ENCODE assay signal across 1 mouse cellular context in genomic region chr19:44067323-44068049, GRCm38 (mm10).
TF ChIP-seq lines count a peak whose summit lies in the region.

No protein-coding gene starts in this region.

TF ChIP-seq in CH12.LX, 34 proteins besides CTCF, POLR2A, EP300 and RAD21 (continued from another document):
- TF ChIP-seq POLR2AphosphoS2 (IDR thresholded peaks at IDR 0.05; ENCODE audit: low read depth, low read length) (no peak), USF1 (IDR thresholded peaks at IDR 0.05; ENCODE audit: low read depth, low read length) (no peak), JUN (IDR thresholded peaks at IDR 0.05; ENCODE audit: insufficient read depth, low read depth, low read length) (no peak; the same call in 1 of the 2 replicates), E2F4 (IDR thresholded peaks at IDR 0.05; ENCODE audit: insufficient replicate concordance, low read depth, low read length) (no peak), SMC3 (IDR thresholded peaks at IDR 0.05; ENCODE audit: low read depth, low read length) (no peak), MAZ (IDR thresholded peaks at IDR 0.05; ENCODE audit: low read depth, low read length) (no peak), ETS1 (conservative IDR thresholded peaks at IDR 0.05; ENCODE audit: low read depth, low read length) (peak; percentile 87), RCOR1 (conservative IDR thresholded peaks at IDR 0.05; ENCODE audit: low read depth, low read length) (0 out of 2 replicates have a peak, but pooled peaks have one; percentile 28), ELF1 (IDR thresholded peaks at IDR 0.05; ENCODE audit: low read depth, low read length) (no peak), MAX (IDR thresholded peaks at IDR 0.05; ENCODE audit: low read length) (no peak), MAFK (IDR thresholded peaks at IDR 0.05; ENCODE audit: insufficient replicate concordance, low read length) (0 out of 2 replicates have a peak, but pooled peaks have one; percentile 21), NELFE (IDR thresholded peaks at IDR 0.05; ENCODE audit: low read depth, low read length) (no peak), IRF4 (IDR thresholded peaks at IDR 0.05; ENCODE audit: low read depth, low read length) (peak; percentile 97), JUND (conservative IDR thresholded peaks at IDR 0.05; ENCODE audit: low read depth, low read length) (peak; percentile 52; the same call in 1 of the 2 replicates), PAX5 (IDR thresholded peaks at IDR 0.05; ENCODE audit: low read length) (no peak), TCF12 (IDR thresholded peaks at IDR 0.05; ENCODE audit: low read depth, low read length) (peak; percentile 76), ZNF384 (IDR thresholded peaks at IDR 0.05; ENCODE audit: low read depth, low read length) (no peak)
